Mouse (Mus musculus): ENCODE results near the gene Eif4h. TPM values are rescaled to one million over a fixed set of nuclear protein-coding genes. Genes with fewer than 3 reads are reported as not detected.
A peak's percentile ranks its signal among the peaks of the same experiment; 100 is the strongest.

Eif4h gene
- total and polyA plus RNA-seq, 2 experiments from 2014 or later, result 241 to 430 TPM

DNA sequence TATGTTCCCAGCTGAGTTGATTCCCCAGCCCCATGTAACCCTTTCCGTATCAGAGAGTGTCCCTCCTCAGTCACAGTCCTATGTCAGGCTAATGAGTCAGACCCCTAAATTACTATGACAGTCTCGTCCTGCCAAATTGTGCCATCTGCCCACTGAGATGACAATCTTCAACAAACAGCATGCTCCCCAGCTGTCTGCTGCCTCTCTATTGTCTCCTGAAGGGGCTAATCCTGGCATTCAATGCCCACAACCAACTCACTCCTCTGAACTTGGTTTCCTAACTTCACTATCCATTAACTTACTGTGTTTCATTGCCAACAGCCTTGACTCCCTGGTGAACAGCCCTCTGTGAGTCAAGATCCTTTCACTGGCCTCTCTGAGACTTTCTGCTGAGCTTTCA lies 45.1 kb upstream of the Eif4h start:
- H3K4me1 ChIP-seq (ENCODE audit: control insufficient read depth, insufficient read depth), result no peaks in the 10 kb centered on the region; the same call in 1 of the 2 replicates
- TF ChIP-seq CTCF (IDR thresholded peaks at IDR 0.05; ENCODE audit: low read depth), result no peak
- H3K4me2 ChIP-seq (ENCODE audit: low read depth, low read length), result no peak overlapping the region
- H3K4me3 ChIP-seq (ENCODE audit: low read depth, low read length), result no peak overlapping the region
- DNase-seq (ENCODE audit: low spot score) (no peak), ATAC-seq (ENCODE audit: insufficient read depth, low read depth) (no peak)
- 89% methylated on average over 2 of the region's 2 CpGs for WGBS
- no peaks in the 10 kb centered on the region for H3K9me3 ChIP-seq (replicated peaks; ENCODE audit: control insufficient read depth, low read length)
- H3K27ac ChIP-seq (ENCODE audit: low read depth), result no peak overlapping the region
- H3K9ac ChIP-seq (replicated peaks; ENCODE audit: low read depth, low read length), result no peak overlapping the region
- H3K36me3 ChIP-seq (replicated peaks; ENCODE audit: control insufficient read depth, insufficient read depth, low read length), result peaks cover 16% of the 10 kb centered on the region; the same call in 1 of the 2 replicates
- H3K27me3 ChIP-seq (ENCODE audit: control insufficient read depth, insufficient read depth, low read length), result peaks cover 5% of the 10 kb centered on the region; the same call in 1 of the 2 replicates

DNA sequence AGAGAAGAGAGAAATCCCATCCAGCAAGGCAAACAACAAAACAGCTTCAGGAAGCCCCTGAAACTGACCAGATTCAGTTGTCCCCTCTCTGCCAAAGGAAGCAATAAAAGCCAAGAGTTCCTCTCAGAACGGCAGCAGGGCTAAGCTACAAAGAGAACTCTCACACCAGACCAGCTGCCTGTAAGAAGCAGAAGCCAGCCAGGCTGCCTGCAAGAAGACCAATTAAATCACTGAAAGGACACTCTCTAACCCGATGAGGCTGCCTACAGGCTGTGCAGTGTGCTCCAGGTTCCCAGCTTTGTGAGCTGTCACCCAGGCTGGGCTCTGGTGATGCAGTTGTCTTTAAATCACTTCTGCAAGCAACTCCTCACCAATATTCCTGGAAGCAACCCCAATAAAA lies 44.5 kb upstream of the Eif4h start:
- Histone ChIP-seq H3K4me2 (ENCODE audit: low read depth, low read length) (no peak overlapping the region), H3K4me3 (ENCODE audit: low read depth, low read length) (no peak overlapping the region), H3K36me3 (replicated peaks; ENCODE audit: control insufficient read depth, insufficient read depth, low read length) (peaks cover 16% of the 10 kb centered on the region; the same call in 1 of the 2 replicates), H3K9me3 (replicated peaks; ENCODE audit: control insufficient read depth, low read length) (no peaks in the 10 kb centered on the region), H3K27me3 (ENCODE audit: control insufficient read depth, insufficient read depth, low read length) (peaks cover 5% of the 10 kb centered on the region; the same call in 1 of the 2 replicates), H3K27ac (ENCODE audit: low read depth) (no peak overlapping the region), H3K9ac (replicated peaks; ENCODE audit: low read depth, low read length) (no peak overlapping the region), H3K4me1 (ENCODE audit: control insufficient read depth, insufficient read depth) (no peaks in the 10 kb centered on the region; the same call in 1 of the 2 replicates)
- TF ChIP-seq CTCF (IDR thresholded peaks at IDR 0.05; ENCODE audit: low read depth) (no peak), EP300 (IDR thresholded peaks at IDR 0.05; ENCODE audit: low read depth) (no peak)
- 60% methylated on average over 2 of the region's 2 CpGs for WGBS
- DNase-seq (ENCODE audit: low spot score), result no peak
- ATAC-seq (ENCODE audit: insufficient read depth, low read depth), result no peak

DNA sequence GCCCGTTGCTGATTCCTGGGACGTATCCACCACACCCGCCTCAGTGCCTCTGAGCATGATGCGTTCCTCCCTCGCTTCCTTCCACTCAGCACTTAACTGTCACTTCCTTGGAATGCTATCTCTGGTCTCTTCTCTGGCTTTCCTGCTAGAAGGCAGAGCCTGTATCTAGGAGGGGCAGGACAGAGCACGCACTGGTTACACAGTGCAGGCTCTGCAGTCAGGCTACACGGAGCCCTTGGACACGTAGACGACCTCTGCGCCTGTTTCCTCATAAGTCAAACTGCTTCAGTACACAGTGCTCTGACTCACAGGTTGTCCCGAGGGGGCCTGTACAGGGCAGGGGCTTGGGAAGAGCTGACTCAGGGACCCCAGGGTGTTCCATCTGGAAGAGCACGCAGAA lies 40.9 kb upstream of the Eif4h start:
- DNase-seq (ENCODE audit: low spot score), result peak; percentile 63
- no peak overlapping the region for H3K4me3 ChIP-seq (ENCODE audit: low read depth, low read length)
- peaks cover 8% of the 10 kb centered on the region for H3K4me1 ChIP-seq (ENCODE audit: control insufficient read depth, insufficient read depth)
- H3K9me3 ChIP-seq (replicated peaks; ENCODE audit: control insufficient read depth, low read length), result no peaks in the 10 kb centered on the region
- ATAC-seq (ENCODE audit: insufficient read depth, low read depth), result 0 out of 2 replicates have a peak, but pooled peaks have one; percentile 13
- TF ChIP-seq EP300 (IDR thresholded peaks at IDR 0.05; ENCODE audit: low read depth), result no peak
- TF ChIP-seq CTCF (IDR thresholded peaks at IDR 0.05; ENCODE audit: low read depth), result no peak
- no peak overlapping the region for H3K9ac ChIP-seq (replicated peaks; ENCODE audit: low read depth, low read length)
- H3K27ac ChIP-seq (ENCODE audit: low read depth), result peak overlapping the region; percentile 39; the same call in 1 of the 2 replicates
- no peak overlapping the region for H3K4me2 ChIP-seq (ENCODE audit: low read depth, low read length)
- WGBS, result 37% methylated on average over 12 of the region's 12 CpGs
- 0 out of 2 replicates have a peak, but pooled peaks cover 3% of the 10 kb centered on the region for H3K36me3 ChIP-seq (replicated peaks; ENCODE audit: control insufficient read depth, insufficient read depth, low read length)
- no peaks in the 10 kb centered on the region for H3K27me3 ChIP-seq (ENCODE audit: control insufficient read depth, insufficient read depth, low read length)

DNA sequence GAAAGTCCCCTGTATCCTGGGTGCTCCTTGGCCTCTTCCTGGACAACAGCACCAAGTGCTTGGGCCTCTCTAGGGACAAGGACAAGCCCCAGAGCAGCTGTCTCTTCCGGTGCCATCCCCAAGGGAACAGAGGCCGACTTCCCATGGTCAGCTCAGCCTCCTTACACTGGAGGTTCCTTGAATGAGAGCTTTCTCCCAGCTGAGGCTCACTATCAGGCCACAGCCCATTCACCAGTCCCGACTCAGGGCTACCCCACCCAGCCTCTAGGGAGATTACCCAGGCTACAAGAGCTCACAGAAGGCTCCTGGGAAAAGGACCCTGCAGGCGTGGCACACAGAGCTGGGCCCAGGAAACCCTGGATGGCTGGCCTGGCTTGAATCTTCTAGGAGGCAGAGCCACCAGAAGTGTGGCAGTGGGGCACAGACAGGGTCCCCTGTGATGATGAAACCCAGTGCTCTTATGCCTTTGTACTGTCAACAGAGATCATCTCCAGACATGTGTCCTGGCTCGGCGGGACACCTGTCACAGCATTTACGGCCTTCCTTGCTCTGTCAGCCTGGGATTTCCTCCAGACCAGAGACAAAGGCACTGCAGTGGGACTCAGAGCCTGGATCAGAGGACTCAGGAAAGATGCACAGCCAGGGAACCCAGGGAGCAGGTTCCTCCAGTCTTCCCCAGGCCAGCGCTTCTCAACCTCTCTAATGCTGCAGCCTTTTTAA lies 39.7 kb upstream of the Eif4h start:
- H3K4me1 ChIP-seq (ENCODE audit: control insufficient read depth, insufficient read depth), result peaks cover 15% of the 10 kb centered on the region
- H3K27me3 ChIP-seq (ENCODE audit: control insufficient read depth, insufficient read depth, low read length), result no peaks in the 10 kb centered on the region
- peak overlapping the region; percentile 79 for H3K27ac ChIP-seq (ENCODE audit: low read depth)
- DNase-seq (ENCODE audit: low spot score) (peak; percentile 23), ATAC-seq (ENCODE audit: insufficient read depth, low read depth) (no peak)
- 48% methylated on average over 8 of the region's 8 CpGs for WGBS
- H3K9me3 ChIP-seq (replicated peaks; ENCODE audit: control insufficient read depth, low read length), result no peaks in the 10 kb centered on the region
- H3K36me3 ChIP-seq (replicated peaks; ENCODE audit: control insufficient read depth, insufficient read depth, low read length), result 0 out of 2 replicates have a peak, but pooled peaks cover 3% of the 10 kb centered on the region
- H3K4me2 ChIP-seq (ENCODE audit: low read depth, low read length), result no peak overlapping the region
- TF ChIP-seq EP300 (IDR thresholded peaks at IDR 0.05; ENCODE audit: low read depth) (no peak), CTCF (IDR thresholded peaks at IDR 0.05; ENCODE audit: low read depth) (no peak)
- peak overlapping the region; percentile 4; the same call in 1 of the 2 replicates for H3K9ac ChIP-seq (replicated peaks; ENCODE audit: low read depth, low read length)
- no peak overlapping the region for H3K4me3 ChIP-seq (ENCODE audit: low read depth, low read length)

DNA sequence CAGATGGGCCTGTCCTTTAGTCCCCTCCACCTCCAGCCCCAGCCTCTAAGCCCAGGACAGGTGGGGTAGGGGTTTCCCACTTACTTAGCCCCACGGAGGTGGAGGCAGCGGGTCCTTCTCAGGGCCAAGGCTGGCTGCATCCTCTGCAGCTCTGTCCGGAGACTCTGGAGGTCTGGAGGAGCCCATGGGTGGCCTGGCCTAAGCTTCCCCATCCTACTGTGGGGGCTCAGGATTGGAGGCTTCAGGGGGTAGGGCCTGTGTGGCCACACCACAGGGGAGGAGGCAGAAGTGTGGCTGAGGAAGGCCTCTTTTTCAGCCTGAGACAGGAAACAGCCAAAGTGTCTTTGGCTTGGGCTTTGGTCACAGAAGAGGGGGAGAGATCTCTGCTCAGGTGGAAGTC lies 38.7 kb upstream of the Eif4h start:
- H3K4me1 ChIP-seq (ENCODE audit: control insufficient read depth, insufficient read depth), result peaks cover 15% of the 10 kb centered on the region
- no peak for TF ChIP-seq CTCF (IDR thresholded peaks at IDR 0.05; ENCODE audit: low read depth)
- TF ChIP-seq EP300 (IDR thresholded peaks at IDR 0.05; ENCODE audit: low read depth), result no peak
- H3K4me2 ChIP-seq (ENCODE audit: low read depth, low read length), result peak overlapping the region; percentile 63; the same call in 1 of the 2 replicates
- 77% methylated on average over 3 of the region's 3 CpGs for WGBS
- DNase-seq (ENCODE audit: low spot score) (peak; percentile 23), ATAC-seq (ENCODE audit: insufficient read depth, low read depth) (0 out of 2 replicates have a peak, but pooled peaks have one; percentile 21)
- H3K36me3 ChIP-seq (replicated peaks; ENCODE audit: control insufficient read depth, insufficient read depth, low read length), result no peaks in the 10 kb centered on the region
- H3K9ac ChIP-seq (replicated peaks; ENCODE audit: low read depth, low read length), result no peak overlapping the region; the same call in 1 of the 2 replicates
- peak overlapping the region; percentile 79 for H3K27ac ChIP-seq (ENCODE audit: low read depth)
- H3K4me3 ChIP-seq (ENCODE audit: low read depth, low read length), result peak overlapping the region; percentile 3
- no peaks in the 10 kb centered on the region for H3K9me3 ChIP-seq (replicated peaks; ENCODE audit: control insufficient read depth, low read length)
- no peaks in the 10 kb centered on the region for H3K27me3 ChIP-seq (ENCODE audit: control insufficient read depth, insufficient read depth, low read length)
